Mouse (Mus musculus) midbrain, postnatal 0 days (tissue): Measurements from ENCODE around the gene Carns1. TPM values are rescaled to one million over a fixed set of nuclear protein-coding genes. Genes with fewer than 3 reads are reported as not detected.

Experiments
- ATAC-seq: fragments of 200-750 bp; cut with Nextera tagmentation; 2 replicates; pipeline ENCODE4 v1.8.0; 2017; ENCODE audit warnings: moderate number of reproducible peaks, mild to moderate bottlenecking, moderate TSS enrichment, moderate library complexity; ENCODE audit not compliant: low FRiP score
- DNase-seq: peaks from one replicate; pipeline ENCODE4 v3.0.0-alpha.2; 2015; ENCODE audit warnings: low spot score
- H3K27ac ChIP-seq: fragments of 300-500 bp; sonication (generic); 2 replicates; pipeline ENCODE4 v1.5.1; 2014; ENCODE audit warnings: low read depth, mild to moderate bottlenecking, low read length, mixed read lengths
- H3K27me3 ChIP-seq: fragments of 300-500 bp; sonication (generic); 2 replicates; pipeline ENCODE4 v1.6.1; 2014; ENCODE audit warnings: low read length, control low read depth, mixed read lengths; ENCODE audit not compliant: insufficient read depth
- H3K36me3 ChIP-seq: fragments of 300-500 bp; sonication (generic); 2 replicates; pipeline ENCODE4 v1.6.1; 2014; ENCODE audit warnings: low read length, control low read depth, mixed read lengths; ENCODE audit not compliant: insufficient read depth
- H3K4me1 ChIP-seq: fragments of 300-500 bp; sonication (generic); 2 replicates; pipeline ENCODE4 v1.6.1; 2014; ENCODE audit warnings: mild to moderate bottlenecking, control low read depth, antibody characterized with exemption, low read length, mixed read lengths; ENCODE audit not compliant: insufficient read depth
- H3K4me2 ChIP-seq: fragments of 300-500 bp; sonication (generic); 2 replicates; pipeline ENCODE4 v1.6.1; 2014; ENCODE audit warnings: low read depth, mild to moderate bottlenecking, low read length, mixed read lengths; ENCODE audit not compliant: poor library complexity, severe bottlenecking
- H3K4me3 ChIP-seq: fragments of 300-500 bp; sonication (generic); 2 replicates; pipeline ENCODE4 v1.5.1; 2014; ENCODE audit warnings: low read depth, mild to moderate bottlenecking, low read length, moderate library complexity
- H3K9ac ChIP-seq: fragments of 300-500 bp; sonication (generic); replicated peaks from 2 replicates; pipeline ENCODE4 v1.6.1; 2014; ENCODE audit warnings: mild to moderate bottlenecking, low read length, moderate library complexity, mixed read lengths; ENCODE audit not compliant: poor library complexity, severe bottlenecking
- H3K9me3 ChIP-seq: fragments of 300-500 bp; sonication (generic); 2 replicates; pipeline ENCODE4 v1.6.1; 2016; ENCODE audit warnings: low read length, control low read depth
- CTCF ChIP-seq: IDR thresholded peaks from 2 replicates; pipeline ENCODE4 v1.5.1; 2016; ENCODE audit warnings: antibody characterized with exemption, mild to moderate bottlenecking
- WGBS: fragments of 180-500 bp; shearing (Covaris S2); extraction: QIAGEN DNeasy Blood & Tissue Kit; methylation state at CpG from one replicate; pipeline ENCODE4 v1.1.7; 2014; 5-methylcytosine and 5-hydroxymethylcytosine counted together
- polyA plus RNA-seq: library from polyadenylated mRNA; unstranded; fragments of >200 nt; fragmentation: Nextera tagmentation; extraction: Ambion mirVana; gene quantifications from 2 replicates; pipeline ENCODE4 v1.2.1, GENCODE M21; 2015
- total RNA-seq: library from RNA; depleted of rRNA; stranded (reverse); fragments of >200 nt; gene quantifications from 2 replicates; pipeline ENCODE4 v1.2.3, GENCODE M21; 2014

The Carns1 gene
- total and polyA plus RNA-seq, 2 experiments from 2014 or later, result 6.6 to 6.9 TPM

DNA sequence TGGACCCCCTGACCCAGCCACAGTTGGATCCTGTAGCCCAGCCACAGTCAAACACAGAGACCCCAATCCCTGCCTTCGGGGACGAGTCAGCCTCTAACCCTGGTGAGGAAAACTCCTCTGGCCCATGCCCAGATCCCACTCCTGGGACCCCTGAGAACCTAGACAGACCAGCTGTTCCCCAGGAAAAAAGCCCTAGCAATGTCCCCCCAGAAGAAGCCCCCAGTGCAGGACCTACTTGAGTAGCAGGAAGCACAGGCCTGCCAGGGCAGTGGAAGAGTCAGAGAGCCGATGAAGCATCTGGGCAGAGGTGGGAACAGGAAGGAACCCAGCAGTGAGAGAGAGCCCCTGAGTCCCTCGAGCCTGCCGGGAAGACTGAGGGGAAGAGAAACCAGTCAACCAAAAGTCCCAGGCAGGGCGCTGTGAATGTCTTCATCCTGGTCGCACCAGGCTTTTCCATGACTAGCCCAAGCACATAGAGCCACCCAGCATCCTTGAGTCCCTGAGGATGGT, 31.5 kb downstream of the Carns1 start, which contains the start of gene Cabp4:
Cabp4 (minus strand) TSS at position 275 of the 510 bp plus-strand sequence.
- Histone ChIP-seq H3K9ac (no peak within 1 kb of the TSS), H3K36me3 (no peaks in the 10 kb centered on the region), H3K4me1 (no peaks in the 10 kb centered on the region), H3K4me3 (no peak within 1 kb of the TSS), H3K27ac (no peak within 1 kb of the TSS), H3K27me3 (no peaks in the 10 kb centered on the region), H3K9me3 (no peaks in the 10 kb centered on the region), H3K4me2 (no peak within 1 kb of the TSS)
- ATAC-seq, result no peak
- no peak for TF ChIP-seq CTCF
- DNase-seq, result no peak
- 87% methylated on average over 7 of the region's 7 CpGs for WGBS

DNA sequence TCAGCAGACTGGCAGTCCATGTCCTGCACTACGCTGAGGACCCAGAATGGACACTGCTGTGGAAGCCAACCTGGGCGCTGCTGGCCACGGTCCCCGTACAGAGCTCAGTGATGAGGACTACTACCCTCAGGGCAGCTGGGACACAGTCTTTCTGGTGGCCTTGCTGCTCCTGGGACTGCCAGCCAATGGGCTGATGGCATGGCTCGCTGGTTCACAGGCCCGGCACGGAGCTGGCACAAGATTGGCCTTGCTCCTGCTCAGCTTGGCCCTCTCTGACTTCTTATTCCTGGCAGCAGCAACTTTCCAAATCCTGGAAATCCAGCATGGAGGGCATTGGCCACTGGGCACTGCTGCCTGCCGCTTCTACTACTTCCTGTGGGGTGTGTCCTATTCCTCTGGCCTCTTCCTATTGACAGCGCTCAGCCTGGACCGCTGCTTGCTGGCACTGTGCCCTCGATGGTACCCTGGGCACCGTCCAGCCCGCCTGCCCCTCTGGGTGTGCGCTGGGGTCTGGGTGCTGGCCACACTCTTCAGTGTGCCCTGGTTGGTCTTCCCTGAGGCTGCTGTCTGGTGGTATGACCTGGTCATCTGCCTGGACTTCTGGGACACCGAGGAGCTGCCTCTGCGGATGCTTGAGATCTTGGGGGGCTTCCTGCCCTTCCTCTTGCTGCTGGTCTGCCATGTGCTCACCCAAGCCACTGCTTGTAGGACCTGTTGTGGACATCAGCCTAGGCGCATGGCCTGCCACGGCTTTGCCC, 32.7 kb downstream of the Carns1 start:
- Histone ChIP-seq H3K27me3 (no peaks in the 10 kb centered on the region), H3K9me3 (no peaks in the 10 kb centered on the region), H3K9ac (no peak overlapping the region), H3K4me3 (no peak overlapping the region), H3K4me1 (no peaks in the 10 kb centered on the region), H3K36me3 (no peaks in the 10 kb centered on the region), H3K4me2 (no peak overlapping the region), H3K27ac (no peak overlapping the region)
- TF ChIP-seq CTCF, result no peak
- ATAC-seq (no peak), DNase-seq (no peak)
- 88% methylated on average over 18 of the region's 18 CpGs for WGBS

DNA sequence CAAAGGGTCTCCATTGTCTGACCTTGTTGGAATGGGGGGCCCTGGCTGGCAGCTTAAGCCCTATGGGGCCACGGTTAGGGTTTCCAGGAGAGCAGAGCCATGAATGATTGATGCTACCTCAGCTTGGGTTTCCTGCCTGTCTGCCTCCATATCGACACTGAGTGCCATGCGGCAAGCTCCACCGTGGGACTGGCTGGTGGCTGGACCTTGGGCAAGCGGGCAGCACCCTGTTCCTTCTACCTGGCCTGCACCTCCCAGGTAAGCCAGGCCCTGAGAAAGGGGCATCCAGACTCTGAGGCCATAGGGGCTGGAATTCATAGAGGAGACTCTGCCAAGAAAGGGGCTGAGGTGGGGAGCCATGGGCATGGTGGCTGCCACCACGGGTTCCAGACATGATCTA, 35.1 kb downstream of the Carns1 start:
- no peak overlapping the region for H3K4me3 ChIP-seq
- no peaks in the 10 kb centered on the region for H3K27me3 ChIP-seq
- H3K9me3 ChIP-seq, result no peaks in the 10 kb centered on the region
- no peak for TF ChIP-seq CTCF
- no peaks in the 10 kb centered on the region for H3K36me3 ChIP-seq
- no peak overlapping the region for H3K9ac ChIP-seq
- 82% methylated on average over 6 of the region's 6 CpGs for WGBS
- DNase-seq (no peak), ATAC-seq (no peak)
- H3K4me2 ChIP-seq, result no peak overlapping the region
- H3K4me1 ChIP-seq, result no peaks in the 10 kb centered on the region
- H3K27ac ChIP-seq, result no peak overlapping the region

DNA sequence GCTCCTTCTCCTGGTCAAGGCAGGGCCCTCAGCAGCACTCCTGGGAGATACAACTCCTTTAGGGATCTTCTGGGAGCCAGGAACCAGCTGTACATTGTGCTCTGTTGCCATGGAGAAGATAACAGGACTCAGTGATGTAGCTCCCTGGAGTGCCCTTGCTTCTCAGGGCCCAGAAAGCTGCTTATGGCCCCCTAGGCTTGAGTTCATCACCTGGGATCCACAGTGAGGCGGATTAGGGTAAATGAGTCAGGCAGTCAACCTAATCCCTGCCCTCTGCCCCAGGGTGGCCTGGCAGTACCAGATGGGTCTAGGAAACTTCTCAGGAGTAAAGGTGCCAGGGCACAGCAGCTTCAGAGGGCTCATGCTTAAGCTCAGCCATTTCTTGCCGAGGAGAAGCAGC, 35.8 kb downstream of the Carns1 start, which contains the start of gene Gpr152:
Gpr152 (plus strand) TSS at position 342 of the 400 bp plus-strand sequence.
- H3K27me3 ChIP-seq, result no peaks in the 10 kb centered on the region
- TF ChIP-seq CTCF, result no peak
- H3K9ac ChIP-seq, result no peak within 1 kb of the TSS
- no peaks in the 10 kb centered on the region for H3K9me3 ChIP-seq
- no peak for ATAC-seq
- DNase-seq, result no peak
- H3K4me3 ChIP-seq, result no peak within 1 kb of the TSS
- H3K4me2 ChIP-seq, result no peak within 1 kb of the TSS
- H3K27ac ChIP-seq, result no peak within 1 kb of the TSS
- no peaks in the 10 kb centered on the region for H3K4me1 ChIP-seq
- H3K36me3 ChIP-seq, result no peaks in the 10 kb centered on the region
- 41% methylated on average over 2 of the region's 2 CpGs for WGBS

DNA sequence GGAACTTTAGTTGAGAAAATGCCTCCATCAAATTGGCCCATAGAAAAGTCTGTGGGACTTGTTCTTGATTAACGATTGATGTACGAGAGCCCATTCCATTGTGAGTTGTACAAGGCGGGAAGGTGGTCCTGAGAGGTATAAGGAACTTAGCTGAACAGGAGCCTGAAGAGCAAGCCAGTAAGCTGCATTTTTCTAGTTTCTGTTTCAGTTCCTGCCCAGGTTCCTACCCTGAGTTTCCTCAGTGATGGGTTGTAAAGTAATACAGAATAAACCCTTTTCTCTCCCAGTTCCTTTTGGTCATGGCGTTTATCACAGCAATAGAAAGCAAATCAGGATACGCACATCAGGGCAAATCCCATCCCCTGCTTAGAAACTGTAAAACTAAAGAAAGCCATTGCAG, 37.4 kb downstream of the Carns1 start:
- H3K4me3 ChIP-seq, result no peak overlapping the region
- no peaks in the 10 kb centered on the region for H3K27me3 ChIP-seq
- H3K9me3 ChIP-seq, result no peaks in the 10 kb centered on the region
- no peak overlapping the region for H3K27ac ChIP-seq
- ATAC-seq (no peak), DNase-seq (no peak)
- H3K9ac ChIP-seq, result no peak overlapping the region
- WGBS, result 83% methylated on average over 5 of the region's 5 CpGs
- no peak overlapping the region for H3K4me2 ChIP-seq
- H3K4me1 ChIP-seq, result no peaks in the 10 kb centered on the region
- no peak for TF ChIP-seq CTCF
- H3K36me3 ChIP-seq, result peaks cover 3% of the 10 kb centered on the region; the same call in 1 of the 2 replicates

DNA sequence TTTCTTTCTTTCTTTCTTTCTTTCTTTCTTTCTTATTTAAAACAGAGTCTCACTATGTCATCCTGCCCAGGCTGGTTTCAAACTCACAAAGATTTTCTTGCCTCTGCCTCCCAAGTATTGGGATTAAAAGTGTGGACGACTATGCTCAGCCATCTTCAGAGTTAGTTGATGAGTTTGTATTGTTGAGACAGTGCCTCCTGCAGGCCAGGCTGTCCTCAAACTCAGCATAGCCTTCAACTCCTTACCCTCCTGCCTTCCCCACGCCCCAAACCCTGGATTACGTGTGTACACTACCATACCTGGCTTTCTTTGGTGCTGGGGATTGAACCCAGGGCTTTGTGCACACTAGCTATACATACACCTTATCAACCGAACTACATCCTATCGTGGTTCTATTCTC, 38.8 kb downstream of the Carns1 start:
- DNase-seq (no peak), ATAC-seq (no peak)
- Histone ChIP-seq H3K27me3 (no peaks in the 10 kb centered on the region), H3K9ac (no peak overlapping the region), H3K4me3 (no peak overlapping the region), H3K4me1 (no peaks in the 10 kb centered on the region), H3K27ac (no peak overlapping the region), H3K9me3 (no peaks in the 10 kb centered on the region), H3K36me3 (peaks cover 17% of the 10 kb centered on the region), H3K4me2 (no peak overlapping the region)
- no peak for TF ChIP-seq CTCF
- 77% methylated on average over 5 of the region's 5 CpGs for WGBS
